Mouse (Mus musculus) bone marrow, adult 2 months (tissue): ENCODE measurements at regions not wholly inside any gene's neighbourhood (a gene's known extent, or its start where the extent isn't known, plus 50 kb on each side); places are given as distances from the start of the nearest gene placed in this dataset.

Source experiments
- CTCF ChIP-seq: fragments of 200-500 bp; IDR thresholded peaks from 2 replicates; pipeline ENCODE4 v1.5.1; 2011; ENCODE audit warnings: low read length, control low read depth; ENCODE audit not compliant: control insufficient read depth, insufficient read depth
- POLR2A ChIP-seq: fragments of 200-500 bp; IDR thresholded peaks from 2 replicates; pipeline ENCODE4 v1.6.1; 2011; ENCODE audit warnings: low read depth, mild to moderate bottlenecking, control low read depth, low read length, borderline replicate concordance; ENCODE audit not compliant: control insufficient read depth

DNA sequence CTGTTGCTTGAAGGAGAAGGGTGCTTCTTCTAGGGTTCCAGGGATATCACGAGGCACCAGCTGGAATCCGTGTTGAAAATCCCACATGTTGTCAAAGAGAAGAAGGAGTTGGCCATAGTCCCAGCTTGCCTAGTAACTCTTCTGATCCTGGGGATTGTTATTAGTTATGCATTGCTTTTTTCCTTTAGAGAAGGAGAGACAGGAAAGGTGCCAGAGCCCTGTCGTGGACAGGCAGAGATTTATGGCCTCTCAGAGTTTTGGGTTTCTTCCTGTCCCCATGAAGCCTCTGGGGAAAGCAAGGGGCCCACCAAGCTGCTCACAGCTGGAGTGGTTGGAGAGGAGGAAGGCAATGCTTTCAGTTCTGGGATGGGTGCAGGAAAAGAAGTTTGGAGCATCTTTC, 76.6 kb downstream of the Ttc32 start:
- TF ChIP-seq POLR2A (no peak), CTCF (no peak)
